Mouse (Mus musculus): ENCODE data around the gene Zfp970.
A peak's percentile ranks its signal among the peaks of the same experiment; 100 is the strongest.
"Not testable (repeated sequence)": the region's sequence is repeated elsewhere in the genome, so short reads cannot be mapped to it uniquely, and the experiment has no call there.

Zfp970 gene

DNA sequence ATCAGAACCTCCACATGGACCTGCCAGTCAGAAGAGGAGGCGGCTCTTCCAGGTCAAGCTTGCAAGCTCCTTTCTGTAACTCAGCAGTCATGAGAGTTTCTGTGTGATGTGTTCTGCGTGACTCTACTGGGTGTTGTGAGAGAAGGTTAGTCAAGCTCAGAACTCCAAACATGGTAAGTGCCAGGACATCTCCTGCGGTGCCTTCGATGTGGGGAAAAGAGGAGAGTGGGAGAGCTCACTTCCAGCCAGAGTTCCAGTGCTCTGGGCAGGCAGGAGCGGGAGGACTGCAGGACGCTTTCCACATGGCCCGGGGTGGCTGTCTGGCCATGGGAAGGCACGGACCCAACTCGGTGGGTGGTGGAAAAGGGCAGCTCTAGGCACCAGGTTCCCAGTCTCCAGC lies at the start of gene Zfp970:
Zfp970 (plus strand) TSS at position 58 of the 400 bp plus-strand sequence.
- peak; percentile 16 for DNase-seq

DNA sequence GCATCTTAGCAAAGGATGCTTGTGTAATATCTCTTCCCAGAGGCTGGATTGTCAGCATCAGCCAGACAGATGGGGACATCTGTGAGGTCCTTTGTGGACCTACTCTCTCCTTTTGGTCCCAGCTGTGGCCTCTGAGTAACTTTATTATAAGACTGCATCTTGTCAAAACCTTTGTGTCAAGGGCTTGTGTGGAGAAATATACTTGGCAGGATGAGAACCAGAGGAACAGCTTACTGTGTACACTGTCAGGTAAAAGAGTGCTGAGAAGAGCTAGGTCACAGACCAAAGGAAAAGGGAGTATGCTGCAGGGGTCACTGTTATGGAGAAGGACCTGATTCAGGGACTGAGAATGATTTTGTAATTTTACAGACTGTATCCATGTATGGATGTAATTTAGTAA lies 3.7 kb downstream of the Zfp970 start:
- not testable (repeated sequence) for DNase-seq

DNA sequence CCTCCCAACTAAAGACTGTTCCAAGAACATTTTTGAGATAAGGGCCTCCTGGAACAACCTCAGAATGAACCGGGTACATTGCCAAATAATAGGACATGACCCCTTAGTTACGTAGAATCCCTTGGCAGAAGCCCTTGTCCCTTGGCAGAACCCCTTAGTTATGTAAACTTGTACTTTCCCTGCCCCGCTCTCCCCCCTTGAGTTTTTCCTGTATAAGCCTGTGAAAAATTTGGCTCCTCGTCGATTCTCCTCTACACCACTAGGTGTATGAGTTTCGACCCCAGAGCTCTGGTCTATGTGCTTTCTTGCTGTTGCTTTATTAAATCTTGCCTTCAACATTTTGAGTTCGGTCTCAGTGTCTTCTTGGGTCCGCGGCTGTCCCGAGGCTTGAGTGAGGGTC lies 7.7 kb downstream of the Zfp970 start:
- not testable (repeated sequence) for DNase-seq

DNA sequence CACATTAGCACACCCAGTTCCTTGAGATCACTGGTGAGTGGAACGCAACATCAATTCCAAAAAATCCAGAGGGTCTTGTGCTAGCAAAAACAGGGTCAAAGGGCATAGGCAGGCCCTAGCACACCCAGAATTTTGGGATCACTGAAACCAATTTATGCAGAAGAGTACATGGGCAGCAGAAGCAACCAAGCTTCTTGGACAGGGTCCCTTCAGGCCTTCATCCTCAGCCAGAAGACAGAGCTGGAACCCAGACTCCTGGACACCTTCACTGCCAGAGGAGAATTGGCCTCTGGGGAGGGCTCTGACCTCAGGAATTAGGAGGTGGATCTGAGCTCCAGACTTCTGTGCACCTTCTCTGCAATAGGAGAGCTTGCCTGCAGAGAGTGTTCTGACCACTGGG lies 17.4 kb downstream of the Zfp970 start:
- not testable (repeated sequence) for DNase-seq

DNA sequence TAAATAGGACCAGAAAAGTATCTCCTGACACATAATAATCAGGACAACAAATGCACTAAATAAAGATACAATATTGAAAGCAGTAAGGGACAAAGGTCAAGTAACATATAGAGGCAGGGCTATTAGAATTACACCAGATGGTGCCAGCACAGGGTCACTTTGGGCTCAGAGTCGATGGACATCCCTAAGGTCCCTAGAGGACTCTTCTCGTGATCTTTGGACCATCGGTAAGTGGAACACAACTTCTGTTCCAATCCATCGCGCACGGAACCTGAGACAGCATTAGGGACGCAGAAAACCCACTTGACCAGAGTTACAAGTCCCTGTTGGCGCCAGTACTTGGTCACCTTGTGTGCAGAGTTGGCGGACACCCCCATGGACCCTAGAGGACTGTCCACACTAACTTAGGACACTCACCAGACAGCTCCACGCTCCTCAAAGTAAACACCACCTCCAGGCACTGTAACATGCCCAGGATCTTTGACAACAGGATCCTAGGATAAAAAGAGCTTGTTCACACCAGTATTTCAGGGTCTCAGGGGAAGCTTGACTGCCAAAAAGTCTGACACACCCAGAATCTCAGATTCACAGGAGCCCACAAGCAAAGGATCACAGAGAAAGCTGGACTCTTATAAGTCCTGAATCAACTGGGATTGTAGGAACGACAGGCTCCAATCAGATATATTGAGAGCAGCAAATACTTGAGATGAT lies 18.9 kb downstream of the Zfp970 start:
- DNase-seq = not testable (repeated sequence)

DNA sequence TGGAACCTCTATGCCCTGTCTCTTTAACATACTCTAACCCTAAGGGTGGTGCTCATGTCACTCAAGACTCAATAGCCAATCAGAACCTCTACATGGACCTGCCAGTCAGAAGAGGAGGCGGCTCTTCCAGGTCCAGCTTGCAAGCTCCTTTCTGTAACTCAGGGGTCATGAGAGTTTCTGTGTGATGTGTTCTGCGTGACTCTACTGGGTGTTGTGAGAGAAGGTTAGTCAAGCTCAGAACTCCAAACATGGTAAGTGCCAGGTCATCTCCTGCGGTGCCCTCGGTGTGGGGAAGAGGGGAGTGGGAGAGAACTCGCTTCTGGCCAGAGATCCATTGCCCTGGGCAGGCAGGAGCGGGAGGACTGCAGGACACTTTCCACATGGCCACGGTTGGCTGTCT lies 33.5 kb downstream of the Zfp970 start, which contains the start of gene Gm14403:
Gm14403 (plus strand) TSS at position 149 of the 400 bp plus-strand sequence.
- not testable (repeated sequence) for DNase-seq

DNA sequence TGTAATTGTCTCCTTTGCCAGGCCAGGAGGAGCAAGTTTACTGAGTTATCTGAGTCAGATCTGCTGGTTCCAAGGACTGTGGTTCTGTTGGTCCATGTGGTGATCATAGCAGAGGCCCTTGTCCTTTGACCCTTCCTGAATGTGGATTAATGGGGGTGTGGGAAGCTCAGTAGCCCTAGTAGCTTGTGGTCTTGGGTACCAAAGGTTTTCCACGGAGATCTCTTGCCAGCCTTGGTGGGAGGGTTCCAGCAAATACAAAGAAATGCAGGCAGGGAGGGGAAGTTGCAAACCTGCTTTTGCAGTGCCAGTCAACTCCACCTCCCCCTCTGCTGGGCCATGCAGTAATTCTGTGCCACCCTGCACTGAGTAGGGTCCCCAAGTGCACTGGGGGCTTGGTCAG lies 34.6 kb downstream of the Zfp970 start:
- not testable (repeated sequence) for DNase-seq

DNA sequence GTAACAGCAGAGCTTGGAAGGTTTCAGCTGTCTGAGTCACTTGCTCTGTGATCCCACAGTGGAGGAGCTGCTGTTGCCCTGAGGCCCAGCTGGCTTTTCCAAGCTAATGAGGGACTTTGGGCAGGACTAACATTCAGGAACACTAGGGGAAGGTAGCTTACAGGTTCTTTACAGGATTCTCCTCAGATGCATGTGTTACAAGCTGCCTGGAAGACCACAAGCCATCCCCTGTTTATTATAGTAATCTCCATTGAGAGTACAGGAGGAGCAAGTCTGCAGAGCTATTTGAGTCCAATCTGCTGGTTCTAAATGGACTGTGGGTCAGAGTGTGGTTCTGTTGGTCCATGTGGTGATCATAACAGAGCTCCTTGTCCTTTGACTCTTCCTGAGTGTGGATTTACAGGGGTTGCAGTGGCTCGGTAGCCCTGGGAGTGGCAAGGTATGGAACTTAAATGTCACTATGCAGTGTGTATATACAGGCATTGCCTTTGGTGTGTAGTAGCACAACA lies 40.7 kb downstream of the Zfp970 start:
- not testable (repeated sequence) for DNase-seq

DNA sequence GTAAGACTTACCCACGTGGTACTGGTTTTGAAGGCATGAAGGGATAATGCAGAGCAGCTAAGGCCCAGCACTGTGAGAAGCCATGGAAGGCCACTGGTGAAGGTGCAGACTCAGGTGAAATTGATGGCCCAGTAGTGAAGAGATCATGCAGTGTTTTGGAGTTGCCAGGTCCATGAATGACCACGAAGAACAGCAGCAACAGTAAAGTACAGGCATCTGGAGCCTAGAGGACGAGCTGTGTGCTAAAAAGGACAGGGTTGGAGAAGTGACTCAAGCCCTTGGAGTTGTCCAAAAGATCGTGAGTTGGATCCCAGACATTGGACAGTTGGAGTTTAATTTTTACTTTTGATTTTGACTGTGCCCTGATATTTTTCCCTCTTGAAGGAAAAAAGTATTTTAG lies 46.8 kb downstream of the Zfp970 start:
- not testable (repeated sequence) for DNase-seq

DNA sequence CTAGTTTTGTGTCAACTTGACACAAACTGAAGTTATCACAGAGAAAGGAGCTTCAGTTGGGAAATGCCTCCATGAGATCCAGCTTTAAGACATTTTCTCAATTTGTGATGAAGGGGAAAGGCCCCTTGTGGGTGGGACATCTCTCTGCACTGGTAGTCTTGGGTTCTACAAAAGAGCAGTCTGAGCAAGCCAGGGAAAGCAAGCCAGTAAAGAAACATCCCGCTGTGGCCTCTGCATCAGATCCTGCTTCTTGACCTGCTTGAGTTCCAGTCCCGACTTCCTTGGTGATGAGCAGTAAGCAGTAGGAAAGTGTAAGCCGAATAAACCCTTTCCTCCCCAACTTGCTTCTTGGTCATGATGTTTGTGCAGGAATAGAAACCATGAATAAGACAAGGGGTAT lies 47.4 kb downstream of the Zfp970 start:
- not testable (repeated sequence) for DNase-seq

DNA sequence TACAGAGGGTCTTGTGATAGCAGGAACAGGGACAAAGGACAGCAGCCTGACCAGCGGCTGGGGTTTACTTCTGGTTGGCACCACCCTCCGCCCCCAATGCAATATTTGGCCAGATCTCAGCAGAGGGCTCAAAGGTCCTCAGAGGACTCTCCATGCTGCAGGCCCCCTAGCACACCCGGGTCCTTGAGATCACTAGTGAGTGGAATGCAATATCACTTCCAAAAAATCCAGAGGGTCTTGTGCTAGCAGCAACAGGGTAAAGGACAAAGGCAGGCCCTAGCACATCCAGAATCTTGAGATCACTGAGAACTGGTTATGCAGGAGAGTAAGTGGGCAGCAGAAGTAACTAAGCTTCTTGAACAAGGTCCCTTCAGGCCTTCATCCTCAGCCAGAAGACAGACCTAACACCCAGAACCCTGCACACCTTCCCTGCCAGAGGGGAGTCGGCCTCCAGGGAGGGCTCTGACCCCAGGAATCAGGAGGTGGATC lies 49.5 kb downstream of the Zfp970 start:
- not testable (repeated sequence) for DNase-seq

DNA sequence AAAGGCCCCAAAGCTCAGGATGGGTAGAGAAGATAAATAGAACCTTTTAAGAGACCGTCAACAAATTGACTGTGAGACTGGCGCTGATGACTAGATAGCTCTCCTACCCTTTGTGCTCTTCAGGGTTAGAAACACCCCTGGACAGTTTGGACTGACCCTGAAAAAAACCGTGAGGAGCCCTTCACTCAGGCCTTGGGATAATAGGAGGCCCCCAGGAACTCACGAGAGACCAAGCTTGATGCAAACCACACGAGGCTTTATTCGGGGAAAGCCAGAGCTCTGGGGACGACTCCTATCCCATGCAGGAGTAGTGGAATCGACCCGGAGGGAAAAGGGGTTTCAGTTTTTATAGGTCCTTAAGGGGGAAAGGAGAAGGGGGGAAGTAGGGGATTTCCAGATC lies 53.2 kb downstream of the Zfp970 start:
- not testable (repeated sequence) for DNase-seq

DNA sequence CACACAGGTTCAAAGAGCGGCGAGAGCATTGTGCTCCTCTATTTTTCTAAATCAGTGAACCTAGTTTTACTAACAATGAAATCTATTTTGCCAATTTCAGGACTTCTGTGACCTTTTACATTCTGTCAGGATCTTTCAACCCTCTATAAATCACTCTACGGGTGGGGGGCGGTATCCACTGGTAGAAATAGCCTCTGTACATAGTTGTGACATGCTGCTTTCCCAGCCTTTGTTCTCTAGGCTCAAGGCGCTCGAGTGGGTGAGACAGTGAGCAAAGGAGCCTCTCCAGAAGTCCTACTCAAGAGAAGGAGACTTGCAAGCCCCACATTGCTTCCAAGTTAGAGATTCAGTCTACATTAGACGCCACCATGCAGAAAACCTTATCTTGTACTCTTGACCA lies 53.8 kb downstream of the Zfp970 start:
- not testable (repeated sequence) for DNase-seq

DNA sequence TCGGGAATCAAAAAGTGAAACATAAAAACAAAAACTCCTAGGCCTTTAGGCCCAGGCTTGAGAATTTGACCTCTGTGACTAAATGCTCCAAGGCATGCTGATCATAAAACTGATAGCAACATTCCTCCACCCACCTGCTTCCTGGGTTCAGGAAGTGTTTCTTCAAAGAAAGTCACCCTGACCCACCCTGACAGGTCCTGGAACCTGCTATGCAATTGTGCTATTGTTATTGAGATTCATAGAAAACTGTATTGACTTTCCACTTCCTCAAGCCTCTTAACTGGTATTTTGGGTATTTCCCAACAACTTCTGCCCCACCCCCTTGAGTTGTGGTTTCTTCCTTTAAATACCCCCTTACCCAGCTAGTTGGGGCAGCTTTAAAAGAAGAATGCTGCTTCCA lies 54.4 kb downstream of the Zfp970 start:
- DNase-seq = not testable (repeated sequence)

DNA sequence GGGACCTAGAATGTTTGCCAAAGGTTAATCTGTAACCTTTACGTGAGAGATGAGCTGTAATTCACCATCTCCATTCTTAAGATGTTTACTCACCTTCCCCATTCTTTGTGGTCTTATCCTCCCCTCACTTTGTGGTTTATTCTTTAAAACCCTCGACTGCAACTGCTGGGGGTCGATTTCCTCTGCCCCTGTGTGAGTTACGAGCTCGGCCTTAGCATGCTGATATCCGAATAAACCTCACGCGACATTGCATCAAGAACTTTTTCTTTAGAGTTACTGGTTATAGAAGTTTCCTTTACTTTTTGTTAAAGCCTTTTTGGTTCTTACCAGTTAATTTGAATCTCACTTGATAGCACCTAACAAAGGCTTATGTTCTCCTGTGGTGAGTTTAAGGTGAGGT lies 55.5 kb downstream of the Zfp970 start:
- DNase-seq = no peak

DNA sequence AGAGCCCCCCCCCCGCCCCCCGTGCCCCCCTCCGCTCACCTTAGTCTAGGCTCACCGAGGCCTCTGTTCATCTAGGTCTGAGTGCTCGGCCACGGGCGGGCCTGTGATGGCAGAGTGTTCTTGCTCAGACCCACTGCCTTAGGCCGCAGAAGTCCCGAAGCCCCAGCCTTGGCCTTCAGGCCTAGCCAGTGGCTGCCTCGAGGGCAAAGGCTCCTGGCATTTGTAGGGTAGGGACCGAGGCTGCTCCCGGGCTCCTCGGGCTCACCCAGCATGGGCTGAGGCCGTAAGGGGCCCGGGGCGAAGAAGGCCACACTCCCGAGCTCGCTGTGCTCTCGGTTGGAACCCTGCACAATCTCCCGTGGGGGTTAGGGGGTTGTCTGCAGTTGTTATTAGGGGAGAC lies 58.5 kb downstream of the Zfp970 start:
- no peak for DNase-seq

DNA sequence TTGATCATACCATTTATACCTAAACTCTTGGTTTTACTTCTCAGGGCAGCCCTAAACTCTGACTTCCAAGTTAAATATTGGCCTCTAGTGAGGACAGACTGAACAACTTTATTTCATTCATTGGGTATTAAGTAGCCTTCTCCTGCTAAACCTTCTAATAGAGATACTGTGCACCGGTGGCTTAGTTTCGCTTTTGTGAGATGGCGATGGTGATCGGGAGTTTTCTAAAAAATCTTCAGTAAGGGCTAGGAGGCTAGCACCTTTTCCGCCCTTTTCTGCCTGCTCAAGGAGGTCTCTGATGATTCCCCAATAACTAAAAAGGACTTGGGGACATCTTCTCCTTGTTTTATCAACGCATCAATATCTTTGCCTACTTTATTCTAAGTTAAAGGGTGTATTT lies 59.1 kb downstream of the Zfp970 start:
- DNase-seq = not testable (repeated sequence)

DNA sequence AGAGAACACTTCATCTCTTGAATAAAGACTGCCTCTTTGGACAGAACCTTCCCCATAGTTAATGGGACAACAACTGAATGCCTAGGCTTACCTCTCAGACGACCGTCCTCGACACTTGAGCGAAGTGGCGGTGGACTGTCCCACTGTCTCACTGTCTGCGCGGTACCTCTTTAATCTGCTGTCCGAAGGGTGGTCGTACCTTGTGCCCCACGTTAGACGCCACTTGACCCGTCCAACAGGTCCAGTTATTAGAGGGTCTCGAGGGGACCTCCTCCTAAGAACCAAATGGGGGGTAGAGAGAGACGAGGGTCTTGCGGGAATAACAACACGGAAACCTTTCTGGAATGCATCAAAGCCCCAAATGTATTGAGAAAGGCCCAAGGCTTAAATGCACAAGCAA lies 59.6 kb downstream of the Zfp970 start:
- not testable (repeated sequence) for DNase-seq
